Mouse (Mus musculus): ENCODE measurements around the gene Man1c1. TPM values are rescaled to one million over a fixed set of nuclear protein-coding genes. Genes with fewer than 3 reads are reported as not detected.

The Man1c1 gene
- total and polyA plus RNA-seq, 3 experiments = 0.04 to 0.44 (median 0.20) TPM

GRCm38 (mm10) chr4:134575486-134575885 lies 128.6 kb downstream of the Man1c1 start:
- Histone ChIP-seq H3K79me2 (replicated peaks; ENCODE audit: control insufficient read depth, extremely low read depth, insufficient read depth, poor library complexity, severe bottlenecking) (no peaks in the 10 kb centered on the region), H3K27ac (ENCODE audit: insufficient read depth, low read depth) (no peak overlapping the region), H3K9ac (ENCODE audit: insufficient read depth, low read depth) (no peak overlapping the region), H3K9me3 (replicated peaks; ENCODE audit: low read length) (no peaks in the 10 kb centered on the region), H3K4me2 (ENCODE audit: insufficient read depth, low read depth, poor library complexity, severe bottlenecking) (no peak overlapping the region), H3K4me3 (replicated peaks in 1 of 3; ENCODE audit: low read depth in 2 of 3, low read length in 2 of 3, poor library complexity in 1 of 3) (no peak overlapping the region), H3K4me1 (ENCODE audit: control insufficient read depth in 1 of 2, insufficient read depth in 2 of 2) (peaks cover 13 to 26% of the 10 kb centered on the region in 2 experiments), H3K36me3 (replicated peaks in 1 of 2; ENCODE audit: control insufficient read depth in 1 of 2, insufficient read depth in 1 of 2, low read length in 1 of 2) (no peaks in the 10 kb centered on the region), H3K27me3 (replicated peaks) (no peaks in the 10 kb centered on the region)
- dilution Hi-C loops (cut with MboI; ENCODE audit: extremely low pct_ligation_motif_present, extremely low pct_unique_long_range_greater_than_20kb, low sequenced_read_pairs) (no loop called here), in situ Hi-C loops (cut with MboI; ENCODE audit: low pct_ligation_motif_present, low pct_unique_long_range_greater_than_20kb, low sequenced_read_pairs) (no loop called here)
- no peak for TF ChIP-seq MAZ (IDR thresholded peaks at IDR 0.05; ENCODE audit: low read depth, low read length)
- no peak for TF ChIP-seq MXI1 (IDR thresholded peaks at IDR 0.05; ENCODE audit: low read depth, low read length)
- no peak for TF ChIP-seq ZMIZ1 (IDR thresholded peaks at IDR 0.05; ENCODE audit: low read depth, low read length)
- TF ChIP-seq SIN3A (IDR thresholded peaks at IDR 0.05; ENCODE audit: low read length) = no peak
- TF ChIP-seq CHD1 (IDR thresholded peaks at IDR 0.05; ENCODE audit: low read depth, low read length) = no peak
- TF ChIP-seq ETS1 (conservative IDR thresholded peaks at IDR 0.05; ENCODE audit: low read depth, low read length) = no peak
- TF ChIP-seq POLR2AphosphoS2 (IDR thresholded peaks at IDR 0.05; ENCODE audit: low read depth, low read length) = no peak
- TF ChIP-seq USF2 (conservative IDR thresholded peaks at IDR 0.05; ENCODE audit: low read depth, low read length) = no peak
- DNase-seq (ENCODE audit: extremely low read depth) = no peak

GRCm38 (mm10) chr4:134572449-134573300 lies 131.4 kb downstream of the Man1c1 start:
- TF ChIP-seq MAZ (IDR thresholded peaks at IDR 0.05; ENCODE audit: low read depth, low read length) = no peak
- no peak for TF ChIP-seq ZMIZ1 (IDR thresholded peaks at IDR 0.05; ENCODE audit: low read depth, low read length)
- TF ChIP-seq MAX (IDR thresholded peaks at IDR 0.05; ENCODE audit: low read length) = no peak
- no peak for TF ChIP-seq NRF1 (IDR thresholded peaks at IDR 0.05; ENCODE audit: low read depth, low read length)
- no peak for TF ChIP-seq USF2 (conservative IDR thresholded peaks at IDR 0.05; ENCODE audit: low read depth, low read length)
- TF ChIP-seq ZNF384 (IDR thresholded peaks at IDR 0.05; ENCODE audit: low read depth, low read length) = no peak
- no peak for TF ChIP-seq TBP (conservative IDR thresholded peaks at IDR 0.05; ENCODE audit: low read depth, low read length)
- TF ChIP-seq PAX5 (IDR thresholded peaks at IDR 0.05; ENCODE audit: low read length) = no peak
- no peak for TF ChIP-seq POLR2AphosphoS2 (IDR thresholded peaks at IDR 0.05; ENCODE audit: low read depth, low read length)
- no peak for TF ChIP-seq JUN (IDR thresholded peaks at IDR 0.05; ENCODE audit: insufficient read depth, low read depth, low read length)
- TF ChIP-seq RCOR1 (conservative IDR thresholded peaks at IDR 0.05; ENCODE audit: low read depth, low read length) = no peak
- no peak for TF ChIP-seq ZKSCAN1 (IDR thresholded peaks at IDR 0.05; ENCODE audit: borderline replicate concordance, low read depth, low read length)
- TF ChIP-seq TCF12 (IDR thresholded peaks at IDR 0.05; ENCODE audit: low read depth, low read length) = no peak
- H3K9ac ChIP-seq (ENCODE audit: insufficient read depth, low read depth) = no peak overlapping the region
- H3K36me3 ChIP-seq (replicated peaks in 1 of 2; ENCODE audit: control insufficient read depth in 1 of 2, insufficient read depth in 1 of 2, low read length in 1 of 2) = no peaks in the 10 kb centered on the region
- no peaks in the 10 kb centered on the region for H3K79me2 ChIP-seq (replicated peaks; ENCODE audit: control insufficient read depth, extremely low read depth, insufficient read depth, poor library complexity, severe bottlenecking)
- no peak overlapping the region for H3K4me3 ChIP-seq (replicated peaks in 1 of 3; ENCODE audit: low read depth in 2 of 3, low read length in 2 of 3, poor library complexity in 1 of 3)
- no peaks in the 10 kb centered on the region for H3K9me3 ChIP-seq (replicated peaks; ENCODE audit: low read length)
- dilution Hi-C loops (cut with MboI; ENCODE audit: extremely low pct_ligation_motif_present, extremely low pct_unique_long_range_greater_than_20kb, low sequenced_read_pairs) = no loop called here
- peaks cover 3 to 9% of the 10 kb centered on the region in 2 experiments; a peak in 2 of 4 replicates for H3K4me1 ChIP-seq (ENCODE audit: control insufficient read depth in 1 of 2, insufficient read depth in 2 of 2)
- DNase-seq (ENCODE audit: extremely low read depth) = no peak
- no peak overlapping the region for H3K4me2 ChIP-seq (ENCODE audit: insufficient read depth, low read depth, poor library complexity, severe bottlenecking)
- H3K27ac ChIP-seq (ENCODE audit: insufficient read depth, low read depth) = no peak overlapping the region
- H3K27me3 ChIP-seq (replicated peaks) = no peaks in the 10 kb centered on the region
- in situ Hi-C loops (cut with MboI; ENCODE audit: low pct_ligation_motif_present, low pct_unique_long_range_greater_than_20kb, low sequenced_read_pairs) = no loop called here
